Mouse (Mus musculus) telencephalon, adult 2 months (tissue): ENCODE data around the gene 5730522E02Rik.

Experiments
- DNase-seq: peaks from one replicate; pipeline ENCODE4 v3.0.0-alpha.2; 2011; ENCODE audit warnings: low read depth, low spot score

5730522E02Rik gene

DNA sequence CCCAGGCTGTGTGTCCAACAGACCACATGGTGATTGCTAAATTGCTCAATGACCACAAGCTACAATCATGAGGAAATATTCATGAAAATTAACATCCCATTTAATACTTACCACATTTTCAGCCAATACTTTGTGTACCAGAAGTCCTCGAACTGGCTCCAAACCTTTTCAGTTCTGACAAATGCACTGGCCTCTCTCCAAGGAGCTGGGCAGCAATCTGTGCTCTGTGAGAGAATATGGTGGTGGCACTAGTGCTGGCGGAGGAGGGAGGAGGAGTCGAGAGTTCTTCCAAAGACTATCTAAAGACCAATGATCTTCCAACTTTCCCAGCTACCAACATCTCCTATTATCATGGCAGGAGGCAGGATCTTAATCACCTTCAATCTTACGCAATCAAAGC lies 525.8 kb downstream of the 5730522E02Rik start:
- DNase-seq: peak; percentile 31

DNA sequence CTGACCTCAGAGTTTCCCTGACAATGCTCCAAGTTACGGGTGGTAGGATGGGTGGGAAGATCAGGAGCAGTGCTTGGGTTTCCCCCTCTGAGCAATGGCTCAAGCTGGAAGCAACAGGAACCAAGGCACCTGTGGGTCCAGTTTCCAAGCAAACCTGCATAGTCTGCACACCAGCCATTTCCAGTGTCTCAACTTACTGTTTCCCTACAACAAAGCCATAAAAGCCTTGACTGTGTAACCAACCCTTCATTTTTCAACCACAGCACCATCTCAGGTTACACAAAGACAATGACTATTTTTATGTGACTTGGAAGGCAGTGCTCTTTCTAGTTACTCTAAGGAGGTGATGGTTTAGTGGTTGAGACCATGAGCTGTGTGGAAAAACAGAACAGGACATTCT lies 530.7 kb downstream of the 5730522E02Rik start:
- no peak for DNase-seq

GRCm38 (mm10) chr11:25674194-25674593 lies 536.4 kb downstream of the 5730522E02Rik start:
- DNase-seq: no peak

- DNase-seq: no peak
These were observed 540.5 kb downstream of the 5730522E02Rik start for GRCm38 (mm10) chr11:25670018-25670417.

DNA sequence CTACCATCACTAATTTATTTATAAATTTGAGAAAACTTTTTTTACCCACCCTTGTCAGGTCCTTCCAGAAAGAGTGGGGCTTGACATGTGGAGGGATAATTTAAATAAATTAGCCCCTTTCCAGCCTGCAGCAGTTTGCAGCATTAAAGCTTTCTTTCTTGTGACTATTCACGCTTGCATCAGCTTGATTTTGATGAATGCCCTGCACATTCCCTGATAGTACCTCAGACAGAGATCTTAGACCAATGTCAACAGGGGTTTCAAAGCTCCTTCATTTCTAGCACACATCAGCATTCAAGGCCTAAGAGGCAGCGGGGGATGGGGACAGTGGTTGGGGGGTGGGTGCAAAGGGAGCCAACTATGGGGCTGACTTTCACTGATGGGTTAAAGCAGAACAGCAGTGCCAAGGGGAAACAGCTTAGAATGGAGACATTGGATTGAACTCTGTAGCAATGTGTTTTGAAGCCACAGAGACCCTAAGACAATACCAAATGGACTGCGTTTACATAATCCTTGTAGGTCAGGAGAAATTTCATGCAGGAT lies 545.9 kb downstream of the 5730522E02Rik start:
- DNase-seq: no peak

DNA sequence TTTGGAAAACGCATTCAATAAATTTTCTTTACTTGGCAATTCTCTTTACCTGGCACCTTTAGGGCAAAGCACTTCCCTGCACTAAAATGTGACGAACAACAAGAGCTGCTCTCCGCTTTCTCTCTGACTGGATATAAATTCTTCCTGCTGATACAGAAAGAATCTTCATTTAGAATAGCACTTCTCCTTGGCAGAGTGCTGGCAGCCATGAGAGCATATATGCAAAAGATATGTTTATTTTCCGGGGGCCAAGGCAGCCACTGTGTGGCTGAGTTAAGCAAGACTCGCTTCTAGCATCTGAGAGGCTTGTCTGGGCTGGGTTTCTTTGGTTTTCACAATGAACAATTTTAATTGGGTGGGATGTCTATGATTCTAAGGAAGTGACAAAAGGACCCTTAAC lies 564.3 kb downstream of the 5730522E02Rik start:
- no peak for DNase-seq

DNA sequence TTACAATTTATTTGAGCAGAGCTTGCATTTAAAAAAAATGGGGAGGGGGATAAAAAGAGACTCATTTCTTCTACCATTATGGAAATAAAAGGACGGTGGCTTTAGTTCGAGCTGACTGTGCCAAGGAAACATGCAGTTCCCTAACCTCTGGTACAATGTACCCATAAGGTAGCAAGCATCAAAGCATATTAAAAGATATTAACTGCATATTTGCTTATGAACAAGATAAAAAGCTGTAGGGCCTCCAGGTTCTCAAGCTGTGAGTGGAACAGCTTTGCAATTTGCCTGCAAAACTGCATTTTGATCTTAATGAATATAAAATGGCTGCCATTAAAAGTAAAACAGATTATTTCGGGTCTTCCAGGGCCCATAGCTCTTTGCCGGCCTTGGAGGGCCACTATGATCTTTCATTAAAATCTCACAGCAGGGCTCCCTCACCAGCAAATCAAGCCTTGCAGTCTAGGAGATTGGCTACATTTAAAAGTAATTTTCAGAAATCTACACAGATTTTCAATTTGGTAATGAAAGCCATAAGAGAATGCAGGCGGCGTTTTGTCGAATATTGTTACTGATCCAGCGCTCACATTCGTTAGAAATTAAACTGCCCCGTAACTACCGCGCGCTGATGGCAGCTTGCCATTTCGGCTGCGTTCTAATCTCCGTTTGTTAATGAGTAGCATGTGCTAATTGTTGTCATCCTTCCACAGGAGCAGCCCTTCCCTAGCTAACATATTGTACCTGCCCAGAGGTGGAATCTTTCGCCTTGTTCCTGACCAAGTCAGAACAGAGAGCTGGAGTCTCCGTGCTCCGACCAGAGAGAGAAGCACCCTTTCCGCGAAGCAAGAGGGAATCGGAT lies 565.6 kb downstream of the 5730522E02Rik start:
- DNase-seq: no peak

- DNase-seq: no peak
These were observed 603.7 kb downstream of the 5730522E02Rik start for GRCm38 (mm10) chr11:25606886-25607285.

DNA sequence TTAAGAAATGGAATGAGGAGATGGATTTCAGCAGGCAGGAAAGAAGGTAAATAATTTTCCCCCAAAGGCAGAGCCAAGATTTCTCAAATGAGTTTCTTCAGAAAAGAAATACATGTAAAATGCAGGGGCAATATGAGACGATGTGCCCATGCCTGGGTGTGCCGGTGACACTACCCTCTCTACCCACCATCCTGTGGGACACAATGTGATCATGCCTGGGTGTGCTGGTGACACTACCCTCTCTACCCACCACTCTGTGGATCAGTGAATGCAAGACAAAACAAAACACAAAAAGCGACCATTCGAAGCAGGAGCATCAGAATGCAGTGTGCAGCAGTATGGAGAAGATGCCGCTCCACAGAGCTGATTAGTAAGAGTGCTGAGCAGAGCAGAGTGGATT lies 610.5 kb downstream of the 5730522E02Rik start:
- no peak for DNase-seq

DNA sequence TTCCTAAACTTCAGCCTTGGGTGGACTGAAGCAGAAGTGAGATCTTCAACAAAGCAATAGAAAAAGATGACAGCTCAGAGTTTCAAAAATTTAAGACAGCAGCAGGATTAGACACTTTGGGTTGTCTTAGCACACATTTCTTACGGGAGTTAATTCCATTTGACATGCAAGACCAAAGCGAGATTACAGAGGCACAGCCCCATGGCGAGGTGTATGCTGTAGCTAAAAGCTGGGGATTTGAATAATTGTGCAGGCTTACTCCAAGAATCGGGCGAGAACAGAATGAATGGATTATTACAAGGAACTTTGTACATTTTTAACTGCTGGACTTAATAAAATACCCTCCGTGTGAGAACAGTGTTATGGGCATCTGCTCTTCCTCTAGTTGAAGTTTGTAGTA lies 615.3 kb downstream of the 5730522E02Rik start:
- DNase-seq: no peak

DNA sequence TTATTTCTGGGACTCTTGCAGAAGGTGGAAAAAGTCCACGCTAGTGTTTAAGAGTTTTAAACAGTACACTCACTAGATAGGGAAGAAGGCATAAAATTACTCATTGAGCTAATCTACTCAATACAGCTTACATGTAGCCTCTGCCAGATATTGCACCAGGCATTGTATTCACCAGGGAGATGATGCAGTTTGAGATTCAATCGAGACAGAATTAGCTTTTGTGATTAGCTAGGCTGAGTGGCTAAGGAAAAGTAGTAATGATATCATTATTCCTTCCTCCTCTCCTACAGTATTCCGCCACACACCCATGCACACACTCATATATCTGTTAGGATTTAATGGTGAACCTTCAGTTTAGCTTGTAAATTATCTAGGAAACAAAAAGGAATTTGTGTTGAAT lies 615.8 kb downstream of the 5730522E02Rik start:
- DNase-seq: no peak

- DNase-seq: no peak
These were observed 618.3 kb downstream of the 5730522E02Rik start for GRCm38 (mm10) chr11:25592268-25592667.

GRCm38 (mm10) chr11:25590215-25590614 lies 620.3 kb downstream of the 5730522E02Rik start:
- no peak for DNase-seq

DNA sequence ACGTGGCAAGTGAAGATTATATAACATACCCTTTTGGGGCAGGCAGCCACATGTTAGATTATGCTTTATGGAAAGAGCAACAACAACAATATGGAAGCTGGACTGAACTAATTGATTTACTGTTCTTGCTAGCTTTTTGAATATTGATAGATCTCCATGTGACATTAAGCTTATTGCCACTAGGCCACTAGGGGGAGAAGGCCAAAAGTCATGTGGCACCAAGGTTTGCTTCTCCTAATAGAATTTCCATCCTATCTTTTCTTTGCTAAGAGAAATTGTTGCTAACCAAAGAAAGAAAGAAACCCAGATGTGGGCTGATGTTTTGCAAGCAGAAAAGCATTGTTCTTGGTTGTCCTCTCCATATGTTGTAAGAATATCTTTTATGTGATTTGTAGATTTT lies 621.1 kb downstream of the 5730522E02Rik start:
- DNase-seq: no peak

DNA sequence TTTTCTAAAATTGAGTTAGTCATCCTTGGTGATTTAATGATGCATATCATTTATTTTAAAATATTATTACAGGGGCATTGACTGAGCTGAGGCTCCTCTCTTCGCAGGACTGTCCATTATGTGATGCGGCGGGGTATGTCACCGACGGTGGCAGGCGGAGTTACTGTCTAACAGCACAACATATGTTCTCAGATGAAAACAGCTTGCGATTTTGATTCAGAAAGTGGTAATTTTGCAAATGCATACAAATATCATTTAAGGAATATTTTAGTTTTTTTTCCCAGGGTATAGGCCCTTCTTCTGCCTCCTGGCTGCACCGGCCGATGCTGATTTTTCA lies 636.5 kb downstream of the 5730522E02Rik start:
- peak; percentile 16 for DNase-seq

DNA sequence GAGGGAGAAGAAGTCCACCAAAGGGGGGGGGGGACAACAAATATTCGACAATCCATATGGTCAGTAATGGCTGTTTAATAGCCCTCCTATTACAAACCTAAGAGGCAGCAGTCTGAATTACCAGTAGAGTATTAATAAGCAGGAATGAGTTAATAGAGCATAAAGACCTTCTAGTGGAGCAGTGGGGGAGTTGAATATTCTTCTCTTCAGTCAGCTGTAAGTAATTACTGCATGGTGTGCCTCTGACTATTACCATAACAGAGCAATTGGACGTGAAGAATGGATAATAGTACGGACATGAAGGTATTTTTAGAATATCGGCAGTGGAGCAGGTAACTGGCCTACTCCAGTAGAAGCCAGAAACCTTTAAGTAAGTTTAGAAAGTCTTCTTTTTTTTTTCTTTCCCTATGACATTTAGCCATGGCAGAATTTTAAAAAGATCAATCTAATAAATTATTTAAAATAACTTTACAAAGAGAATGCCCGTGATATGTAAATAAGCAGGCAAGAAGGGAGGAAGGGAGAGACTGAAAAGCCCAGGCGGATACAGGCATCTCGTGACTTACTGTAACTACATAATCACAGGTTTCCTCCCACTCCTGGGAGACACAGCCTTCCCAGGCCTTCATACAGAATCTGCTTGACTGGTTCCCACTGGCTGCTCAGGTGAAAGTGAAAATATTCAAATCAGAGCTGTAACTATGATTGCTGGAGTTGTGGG lies 637.0 kb downstream of the 5730522E02Rik start:
- no peak for DNase-seq

DNA sequence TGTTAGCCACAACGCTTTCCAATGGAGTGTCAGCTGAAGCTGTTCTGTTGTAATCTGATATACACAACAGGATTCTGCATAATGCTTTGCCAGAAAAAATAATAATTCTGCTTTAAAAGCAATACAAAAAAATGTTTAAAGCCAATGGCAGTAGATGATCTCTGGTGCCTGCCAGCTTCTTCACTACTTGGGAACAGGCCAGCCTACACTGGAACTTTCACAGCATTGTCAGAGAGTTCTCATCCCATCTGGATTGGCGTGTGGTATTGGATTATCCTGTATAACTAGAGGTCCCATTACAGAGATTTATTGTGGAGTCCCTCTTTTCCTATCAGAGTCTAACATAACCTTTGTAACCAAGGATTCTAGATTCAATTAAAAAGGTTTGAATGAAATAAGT lies 639.2 kb downstream of the 5730522E02Rik start:
- DNase-seq: no peak
